Mouse (Mus musculus): ENCODE measurements at regions not wholly inside any gene's neighbourhood (a gene's known extent, or its start where the extent isn't known, plus 50 kb on each side); places are given as distances from the start of the nearest gene placed in this dataset.

GRCm38 (mm10) chr12:9970771-9971170 is 399.0 kb upstream of the Nt5c1b start:
- no peak for ATAC-seq
- no peak overlapping the region for H3K9ac ChIP-seq (ENCODE audit: low read depth, low read length)
- TF ChIP-seq CTCF (IDR thresholded peaks at IDR 0.05; ENCODE audit: low read depth): no peak
- H3K4me1 ChIP-seq (replicated peaks; ENCODE audit: control insufficient read depth, insufficient read depth, low read length): peaks cover 2% of the 10 kb centered on the region; the same call in 1 of the 2 replicates
- H3K36me3 ChIP-seq (ENCODE audit: control insufficient read depth, insufficient read depth): no peaks in the 10 kb centered on the region
- no peak overlapping the region for H3K4me2 ChIP-seq (replicated peaks; ENCODE audit: low read depth)
- no peaks in the 10 kb centered on the region for H3K27me3 ChIP-seq (replicated peaks; ENCODE audit: control insufficient read depth, insufficient read depth, low read length)
- WGBS: 95% methylated on average over 2 of the region's 2 CpGs
- H3K4me3 ChIP-seq (ENCODE audit: low read depth, low read length): no peak overlapping the region
- no peak overlapping the region for H3K27ac ChIP-seq (ENCODE audit: low read depth, low read length)
- no peaks in the 10 kb centered on the region for H3K9me3 ChIP-seq (ENCODE audit: control insufficient read depth)

GRCm38 (mm10) chr12:9978494-9979112 is 391.2 kb upstream of the Nt5c1b start:
- Histone ChIP-seq H3K36me3 (ENCODE audit: control insufficient read depth, insufficient read depth) (no peaks in the 10 kb centered on the region), H3K9ac (ENCODE audit: low read depth, low read length) (no peak overlapping the region)
- 48% methylated on average over 3 of the region's 3 CpGs for WGBS

GRCm38 (mm10) chr12:9979113-9979507 is 390.7 kb upstream of the Nt5c1b start:
- no peak for TF ChIP-seq CTCF (IDR thresholded peaks at IDR 0.05; ENCODE audit: low read depth)
- WGBS: 48% methylated on average over 1 of the region's 1 CpGs
- Histone ChIP-seq H3K9me3 (ENCODE audit: control insufficient read depth) (no peaks in the 10 kb centered on the region), H3K36me3 (ENCODE audit: control insufficient read depth, insufficient read depth) (no peaks in the 10 kb centered on the region), H3K4me2 (replicated peaks; ENCODE audit: low read depth) (no peak overlapping the region), H3K27me3 (replicated peaks; ENCODE audit: control insufficient read depth, insufficient read depth, low read length) (no peaks in the 10 kb centered on the region), H3K27ac (ENCODE audit: low read depth, low read length) (no peak overlapping the region), H3K4me3 (ENCODE audit: low read depth, low read length) (no peak overlapping the region), H3K4me1 (replicated peaks; ENCODE audit: control insufficient read depth, insufficient read depth, low read length) (no peaks in the 10 kb centered on the region), H3K9ac (ENCODE audit: low read depth, low read length) (no peak overlapping the region)
- ATAC-seq: no peak

More at GRCm38 (mm10) chr12:9978494-9979112, 391.2 kb upstream of the Nt5c1b start:
- no peaks in the 10 kb centered on the region for H3K4me1 ChIP-seq (replicated peaks; ENCODE audit: control insufficient read depth, insufficient read depth, low read length)
- no peaks in the 10 kb centered on the region for H3K9me3 ChIP-seq (ENCODE audit: control insufficient read depth)
- H3K4me2 ChIP-seq (replicated peaks; ENCODE audit: low read depth): no peak overlapping the region
- H3K4me3 ChIP-seq (ENCODE audit: low read depth, low read length): no peak overlapping the region
- no peak for ATAC-seq
- TF ChIP-seq CTCF (IDR thresholded peaks at IDR 0.05; ENCODE audit: low read depth): no peak
- H3K27me3 ChIP-seq (replicated peaks; ENCODE audit: control insufficient read depth, insufficient read depth, low read length): no peaks in the 10 kb centered on the region
- no peak overlapping the region for H3K27ac ChIP-seq (ENCODE audit: low read depth, low read length)

GRCm38 (mm10) chr12:9991305-9991704 is 378.5 kb upstream of the Nt5c1b start:
- no peaks in the 10 kb centered on the region for H3K27me3 ChIP-seq (replicated peaks; ENCODE audit: control insufficient read depth, insufficient read depth, low read length)
- no peaks in the 10 kb centered on the region for H3K4me1 ChIP-seq (replicated peaks; ENCODE audit: control insufficient read depth, insufficient read depth, low read length)
- no peaks in the 10 kb centered on the region for H3K36me3 ChIP-seq (ENCODE audit: control insufficient read depth, insufficient read depth)
- no peak overlapping the region for H3K4me3 ChIP-seq (ENCODE audit: low read depth, low read length)
- TF ChIP-seq CTCF (IDR thresholded peaks at IDR 0.05; ENCODE audit: low read depth): no peak
- ATAC-seq: no peak
- H3K4me2 ChIP-seq (replicated peaks; ENCODE audit: low read depth): no peak overlapping the region
- H3K9me3 ChIP-seq (ENCODE audit: control insufficient read depth): no peaks in the 10 kb centered on the region
- no peak overlapping the region for H3K9ac ChIP-seq (ENCODE audit: low read depth, low read length)
- H3K27ac ChIP-seq (ENCODE audit: low read depth, low read length): no peak overlapping the region
- WGBS: 85% methylated on average over 1 of the region's 1 CpGs

- no peak for ATAC-seq
- Histone ChIP-seq H3K9me3 (ENCODE audit: control insufficient read depth) (no peaks in the 10 kb centered on the region), H3K36me3 (ENCODE audit: control insufficient read depth, insufficient read depth) (no peaks in the 10 kb centered on the region), H3K4me1 (replicated peaks; ENCODE audit: control insufficient read depth, insufficient read depth, low read length) (no peaks in the 10 kb centered on the region), H3K27me3 (replicated peaks; ENCODE audit: control insufficient read depth, insufficient read depth, low read length) (no peaks in the 10 kb centered on the region), H3K4me2 (replicated peaks; ENCODE audit: low read depth) (no peak overlapping the region), H3K4me3 (ENCODE audit: low read depth, low read length) (no peak overlapping the region), H3K9ac (ENCODE audit: low read depth, low read length) (no peak overlapping the region), H3K27ac (ENCODE audit: low read depth, low read length) (no peak overlapping the region)
- WGBS: 45% methylated on average over 3 of the region's 3 CpGs
- no peak for TF ChIP-seq CTCF (IDR thresholded peaks at IDR 0.05; ENCODE audit: low read depth)
Observed at GRCm38 (mm10) chr12:9995670-9996069, 374.1 kb upstream of the Nt5c1b start.

- H3K27me3 ChIP-seq (replicated peaks; ENCODE audit: control insufficient read depth, insufficient read depth, low read length): no peaks in the 10 kb centered on the region
- no peak overlapping the region for H3K4me3 ChIP-seq (ENCODE audit: low read depth, low read length)
- no peak for TF ChIP-seq CTCF (IDR thresholded peaks at IDR 0.05; ENCODE audit: low read depth)
- no peak overlapping the region; the same call in 1 of the 2 replicates for H3K4me2 ChIP-seq (replicated peaks; ENCODE audit: low read depth)
- no peak overlapping the region for H3K27ac ChIP-seq (ENCODE audit: low read depth, low read length)
- no peaks in the 10 kb centered on the region for H3K9me3 ChIP-seq (ENCODE audit: control insufficient read depth)
- H3K36me3 ChIP-seq (ENCODE audit: control insufficient read depth, insufficient read depth): no peaks in the 10 kb centered on the region
- 47% methylated on average over 5 of the region's 5 CpGs for WGBS
- ATAC-seq: no peak
- no peak overlapping the region for H3K9ac ChIP-seq (ENCODE audit: low read depth, low read length)
- H3K4me1 ChIP-seq (replicated peaks; ENCODE audit: control insufficient read depth, insufficient read depth, low read length): no peaks in the 10 kb centered on the region
Observed at GRCm38 (mm10) chr12:9996455-9997189, 373.2 kb upstream of the Nt5c1b start.
